In the genomic region with DNA sequence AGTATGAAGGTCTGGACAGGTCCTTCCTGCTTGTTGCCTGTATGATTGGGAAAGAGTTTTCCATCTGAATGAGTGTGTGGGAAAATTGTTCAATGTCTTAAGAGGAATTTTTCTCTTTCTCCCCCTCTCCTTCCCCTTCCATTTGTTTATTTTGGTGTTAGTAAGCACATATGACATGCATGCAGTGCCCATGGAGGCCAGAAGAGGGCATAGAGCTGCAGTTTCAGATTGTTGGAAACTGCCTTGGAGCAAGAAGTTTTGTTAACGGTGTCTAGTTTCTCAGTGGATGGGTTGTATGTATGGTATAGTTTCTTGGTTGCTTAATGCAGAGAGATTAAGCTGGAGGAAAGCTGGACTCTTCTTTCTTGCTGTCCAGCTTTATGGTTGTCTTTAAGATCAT, we compare ENCODE assay signal across 8 mouse cellular contexts.
DNase-seq lines count a peak whose midpoint lies in the region; ATAC-seq and TF ChIP-seq lines count a peak whose summit lies in the region.
"Had no signal": no experiment of that assay in that cellular context is flagged by ENCODE, and none has a peak within 500 bp of the region (broad histone marks: within the 10 kb centered on the region; RNA-seq: fewer than 3 reads in every experiment).

No protein-coding gene starts in this region.

- no peaks in the 10 kb centered on the region for H3K9me3 ChIP-seq in intestine, embryonic 14.5 days (ENCODE audit: control insufficient read depth, low read length)
- no peaks in the 10 kb centered on the region for H3K9me3 ChIP-seq in intestine, embryonic 15.5 days
- H3K9me3 ChIP-seq in CH12.LX (replicated peaks; ENCODE audit: low read length) = peaks cover 2% of the 10 kb centered on the region

- ATAC-seq in intestine, embryonic 14.5 days (replicated peaks; ENCODE audit: low FRiP score, low TSS enrichment, low read depth) = no peak
- ATAC-seq in intestine, embryonic 15.5 days = no peak

- peaks cover 11% of the 10 kb centered on the region for H3K4me1 ChIP-seq in intestine, embryonic 14.5 days (replicated peaks; ENCODE audit: control insufficient read depth, insufficient read depth, low read length)
- 0 out of 2 replicates have a peak, but pooled peaks cover 10% of the 10 kb centered on the region for H3K4me1 ChIP-seq in intestine, embryonic 15.5 days (replicated peaks)
- H3K4me1 ChIP-seq in CH12.LX (ENCODE audit: control insufficient read depth in 1 of 2, insufficient read depth in 2 of 2) = peaks cover 4 to 47% of the 10 kb centered on the region in 2 experiments

- no peaks in the 10 kb centered on the region for H3K36me3 ChIP-seq in intestine, embryonic 14.5 days (ENCODE audit: control insufficient read depth, insufficient read depth, low read length)
- no peaks in the 10 kb centered on the region for H3K36me3 ChIP-seq in intestine, embryonic 15.5 days
- peaks cover 0 to 6% of the 10 kb centered on the region in 2 experiments for H3K36me3 ChIP-seq in CH12.LX (replicated peaks in 1 of 2; ENCODE audit: control insufficient read depth in 1 of 2, insufficient read depth in 1 of 2, low read length in 1 of 2)

- dilution Hi-C loops in CH12.LX (cut with MboI; ENCODE audit: extremely low pct_ligation_motif_present, extremely low pct_unique_long_range_greater_than_20kb, low sequenced_read_pairs) = no loop called here

- H3K27me3 ChIP-seq in intestine, embryonic 14.5 days (replicated peaks; ENCODE audit: control insufficient read depth, insufficient read depth, low read length) = no peaks in the 10 kb centered on the region
- no peaks in the 10 kb centered on the region for H3K27me3 ChIP-seq in intestine, embryonic 15.5 days (replicated peaks)
- no peaks in the 10 kb centered on the region for H3K27me3 ChIP-seq in CH12.LX (replicated peaks)

- in situ Hi-C loops in CH12.LX (cut with MboI; ENCODE audit: low pct_ligation_motif_present, low pct_unique_long_range_greater_than_20kb, low sequenced_read_pairs) = no loop called here

- WGBS in intestine, embryonic 14.5 days = 56% methylated on average over 1 of the region's 1 CpGs
- 45% methylated on average over 1 of the region's 1 CpGs for WGBS in intestine, embryonic 15.5 days

- intact Hi-C loops in left cerebral cortex, postnatal 25 days (cut with DNase I) = no loop called here

- peak; percentile 58 for DNase-seq in intestine, embryonic 14.5 days (ENCODE audit: low spot score)
- DNase-seq in CH12.LX (ENCODE audit: extremely low read depth) = peak; percentile 29
- peak; percentile 77 for DNase-seq in ZHBTc4 (ENCODE audit: low read depth, low spot score)
- peak; percentile 59 for DNase-seq in forelimb bud, embryonic 11.5 days (ENCODE audit: low read depth, low spot score)
- DNase-seq in left cerebral cortex, postnatal 25 days (ENCODE audit: low spot score in 2 of 2) = peak; percentile 21 to 37
- peak; percentile 59 for DNase-seq in right cerebral cortex, postnatal 14 days

- H3K27ac ChIP-seq in intestine, embryonic 14.5 days (ENCODE audit: low read depth) = no peak overlapping the region
- no peak overlapping the region for H3K27ac ChIP-seq in intestine, embryonic 15.5 days
- H3K27ac ChIP-seq in CH12.LX (ENCODE audit: insufficient read depth, low read depth) = no peak overlapping the region
- H3K27ac ChIP-seq: macrophage had no signal

- no peak overlapping the region for H3K4me2 ChIP-seq in intestine, embryonic 14.5 days (ENCODE audit: low read length)
- no peak overlapping the region for H3K4me2 ChIP-seq in intestine, embryonic 15.5 days (replicated peaks)
- no peak overlapping the region for H3K4me2 ChIP-seq in CH12.LX (ENCODE audit: insufficient read depth, low read depth, poor library complexity, severe bottlenecking)

- H3K79me2 ChIP-seq in CH12.LX (replicated peaks; ENCODE audit: control insufficient read depth, extremely low read depth, insufficient read depth, poor library complexity, severe bottlenecking) = peaks cover 12% of the 10 kb centered on the region; the same call in 1 of the 2 replicates

- TF ChIP-seq CTCF in CH12.LX (conservative IDR thresholded peaks at IDR 0.05 in 1 of 2, IDR thresholded peaks at IDR 0.05 in 1 of 2; ENCODE audit: low read depth in 2 of 2, low read length in 2 of 2) = peak; percentile 47 to 51

- TF ChIP-seq POLR2A in CH12.LX (IDR thresholded peaks at IDR 0.05; ENCODE audit: low read depth, low read length) = no peak

- no peak overlapping the region for H3K9ac ChIP-seq in intestine, embryonic 14.5 days (ENCODE audit: low read length)
- no peak overlapping the region for H3K9ac ChIP-seq in intestine, embryonic 15.5 days
- no peak overlapping the region for H3K9ac ChIP-seq in CH12.LX (ENCODE audit: insufficient read depth, low read depth)

- TF ChIP-seq RAD21 in CH12.LX (IDR thresholded peaks at IDR 0.05; ENCODE audit: low read depth, low read length) = no peak; the same call in none of the 2 replicates

- no peak overlapping the region for H3K4me3 ChIP-seq in intestine, embryonic 14.5 days (ENCODE audit: low read depth, low read length)
- H3K4me3 ChIP-seq in intestine, embryonic 15.5 days (replicated peaks) = no peak overlapping the region
- H3K4me3 ChIP-seq in CH12.LX (replicated peaks in 1 of 3; ENCODE audit: low read depth in 2 of 3, low read length in 2 of 3, poor library complexity in 1 of 3) = no peak overlapping the region

- no peak for TF ChIP-seq EP300 in CH12.LX (IDR thresholded peaks at IDR 0.05; ENCODE audit: low read length)

TF ChIP-seq in CH12.LX, 34 proteins besides CTCF, POLR2A, EP300 and RAD21:
- TF ChIP-seq NRF1 (IDR thresholded peaks at IDR 0.05; ENCODE audit: low read depth, low read length) (no peak), HCFC1 (IDR thresholded peaks at IDR 0.05; ENCODE audit: low read depth, low read length) (no peak), SMC3 (IDR thresholded peaks at IDR 0.05; ENCODE audit: low read depth, low read length) (peak; percentile 27), JUN (IDR thresholded peaks at IDR 0.05; ENCODE audit: insufficient read depth, low read depth, low read length) (no peak), IRF4 (IDR thresholded peaks at IDR 0.05; ENCODE audit: low read depth, low read length) (no peak), USF1 (IDR thresholded peaks at IDR 0.05; ENCODE audit: low read depth, low read length) (no peak)
TF ChIP-seq in CH12.LX: peak in this region for 1.
